Mouse (Mus musculus) T-helper 2 cell (primary cell): ENCODE results near the gene Nifk.

Source experiments
- in situ Hi-C: fragments of 300-600 bp; cut with MboI, MseI; formaldehyde crosslinking; loops from one replicate; pipeline ENCODE4 v1.15.1; 2025; ENCODE audit warnings: high pct_unique_total_duplicates

Nifk gene

GRCm38 (mm10) chr1:118321661-118322201 lies at the start of gene Nifk:
Gene Nifk, plus strand, starts transcription at chr1:118321839.
- in situ Hi-C loops: loop anchor here (5.0 to 25.0 kb wide), 3 partner anchors 66 to 1491 kb away; partner anchors contain the start of genes Clasp1 and Ralb

- in situ Hi-C loops: no loop called here
Measured at GRCm38 (mm10) chr1:118275139-118275538, 46.5 kb upstream of the Nifk start.

- in situ Hi-C loops: no loop called here
Measured at GRCm38 (mm10) chr1:118292291-118292690, 29.3 kb upstream of the Nifk start.

GRCm38 (mm10) chr1:118294192-118294591 lies 27.4 kb upstream of the Nifk start:
- in situ Hi-C loops: no loop called here

- in situ Hi-C loops: no loop called here
Measured at GRCm38 (mm10) chr1:118294826-118295225, 26.8 kb upstream of the Nifk start.

- in situ Hi-C loops: no loop called here
Measured at GRCm38 (mm10) chr1:118296673-118297072, 25.0 kb upstream of the Nifk start.

- in situ Hi-C loops: no loop called here
Measured at GRCm38 (mm10) chr1:118297719-118298118, 23.9 kb upstream of the Nifk start.

GRCm38 (mm10) chr1:118310780-118311621 lies 10.6 kb upstream of the Nifk start:
- in situ Hi-C loops: loop anchor here (10.0 to 25.0 kb wide), 3 partner anchors 154 to 1501 kb away; partner anchors contain the start of gene Ralb

- in situ Hi-C loops: loop anchor here (10.0 to 25.0 kb wide), 3 partner anchors 153 to 1501 kb away; partner anchors contain the start of gene Ralb
Measured at GRCm38 (mm10) chr1:118311622-118312326, 9.9 kb upstream of the Nifk start, which contains the start of gene Tsn. Gene Tsn, minus strand, starts transcription at chr1:118311739.

- in situ Hi-C loops: loop anchor here (5.0 to 25.0 kb wide), 3 partner anchors 67 to 1492 kb away; partner anchors contain the start of genes Clasp1 and Ralb
Measured at GRCm38 (mm10) chr1:118320696-118321095, 943 bp upstream of the Nifk start.

- in situ Hi-C loops: loop anchor here (25.0 kb wide), 1 partner anchor 427 kb away; no protein-coding TSS in a partner anchor
Measured at GRCm38 (mm10) chr1:118334749-118335713, 13.4 kb downstream of the Nifk start.

GRCm38 (mm10) chr1:118335847-118336246 lies 14.2 kb downstream of the Nifk start:
- in situ Hi-C loops: loop anchor here (25.0 kb wide), 1 partner anchor 426 kb away; no protein-coding TSS in a partner anchor

- in situ Hi-C loops: loop anchor here (25.0 kb wide), 1 partner anchor 424 kb away; no protein-coding TSS in a partner anchor
Measured at GRCm38 (mm10) chr1:118337921-118338320, 16.3 kb downstream of the Nifk start.

GRCm38 (mm10) chr1:118343649-118344435 lies 22.2 kb downstream of the Nifk start:
- in situ Hi-C loops: loop anchor here (25.0 kb wide), 1 partner anchor 418 kb away; no protein-coding TSS in a partner anchor

- in situ Hi-C loops: loop anchor here (25.0 kb wide), 1 partner anchor 412 kb away; no protein-coding TSS in a partner anchor
Measured at GRCm38 (mm10) chr1:118349922-118350321, 28.3 kb downstream of the Nifk start.

GRCm38 (mm10) chr1:118359071-118359761 lies 37.6 kb downstream of the Nifk start:
- in situ Hi-C loops: no loop called here

- in situ Hi-C loops: no loop called here
Measured at GRCm38 (mm10) chr1:118367970-118368369, 46.3 kb downstream of the Nifk start.

GRCm38 (mm10) chr1:118368721-118369461 lies 47.3 kb downstream of the Nifk start:
- in situ Hi-C loops: no loop called here
